Mouse (Mus musculus) liver, postnatal 0 days (tissue): Measurements from ENCODE around the gene Tle4. TPM values are rescaled to one million over a fixed set of nuclear protein-coding genes. Genes with fewer than 3 reads are reported as not detected.

ENCODE experiments used
- ATAC-seq: fragments of 200-750 bp; cut with Nextera tagmentation; 2 replicates; pipeline ENCODE4 v1.8.0; 2017; ENCODE audit warnings: mild to moderate bottlenecking, moderate library complexity
- DNase-seq: peaks from one replicate; pipeline ENCODE4 v3.0.0-alpha.2; 2016
- H3K27ac ChIP-seq: fragments of 300-500 bp; sonication (generic); 2 replicates; pipeline ENCODE4 v1.5.1; 2014; ENCODE audit warnings: antibody characterized with exemption, moderate library complexity, mild to moderate bottlenecking, low read depth
- H3K27me3 ChIP-seq: fragments of 300-500 bp; sonication (generic); 2 replicates; pipeline ENCODE4 v1.6.1; 2014; ENCODE audit warnings: low read length, control low read depth, mixed read lengths; ENCODE audit not compliant: insufficient read depth
- H3K36me3 ChIP-seq: fragments of 300-500 bp; sonication (generic); replicated peaks from 2 replicates; pipeline ENCODE4 v1.6.1; 2014; ENCODE audit warnings: mild to moderate bottlenecking, control low read depth, low read length, moderate library complexity, mixed read lengths; ENCODE audit not compliant: insufficient read depth
- H3K4me1 ChIP-seq: fragments of 300-500 bp; sonication (generic); 2 replicates; pipeline ENCODE4 v1.6.1; 2014; ENCODE audit warnings: antibody characterized with exemption, mild to moderate bottlenecking, control low read depth; ENCODE audit not compliant: insufficient read depth
- H3K4me2 ChIP-seq: fragments of 300-500 bp; sonication (generic); 2 replicates; pipeline ENCODE4 v1.6.1; 2014; ENCODE audit warnings: low read depth, mild to moderate bottlenecking, low read length, moderate library complexity, mixed read lengths
- H3K4me3 ChIP-seq: fragments of 300-500 bp; sonication (generic); 2 replicates; pipeline ENCODE4 v1.5.1; 2014; ENCODE audit warnings: low read depth, low read length
- H3K9ac ChIP-seq: fragments of 300-500 bp; sonication (generic); replicated peaks from 2 replicates; pipeline ENCODE4 v1.6.1; 2014; ENCODE audit warnings: mild to moderate bottlenecking, moderate library complexity
- H3K9me3 ChIP-seq: fragments of 300-500 bp; sonication (generic); 2 replicates; pipeline ENCODE4 v1.6.1; 2016; ENCODE audit warnings: mild to moderate bottlenecking, control low read depth, low read length, mixed read lengths
- CTCF ChIP-seq: sonication (generic); IDR thresholded peaks from 2 replicates; pipeline ENCODE4 v1.5.1; 2016; ENCODE audit warnings: antibody characterized with exemption, low read depth
- EP300 ChIP-seq: IDR thresholded peaks from 2 replicates; pipeline ENCODE4 v1.6.1; 2016; ENCODE audit warnings: antibody characterized with exemption, low read depth, mild to moderate bottlenecking
- WGBS: fragments of 180-500 bp; shearing (Covaris S2); extraction: QIAGEN DNeasy Blood & Tissue Kit; methylation state at CpG from one replicate; pipeline ENCODE4 v1.1.7; 2014; ENCODE audit not compliant: insufficient replicate concordance; 5-methylcytosine and 5-hydroxymethylcytosine counted together
- polyA plus RNA-seq: library from polyadenylated mRNA; unstranded; fragments of >200 nt; fragmentation: Nextera tagmentation; extraction: Ambion mirVana; gene quantifications from 2 replicates; pipeline ENCODE4 v1.2.1, GENCODE M21; 2015

The Tle4 gene
- polyA plus RNA-seq, 1 experiment from 2014 or later, result 3.1 TPM

- no peak for TF ChIP-seq CTCF
- no peak for TF ChIP-seq EP300
- ATAC-seq, result no peak
- H3K4me1 ChIP-seq, result no peaks in the 10 kb centered on the region
Measured at GRCm38 (mm10) chr19:14565424-14566069, 32.3 kb downstream of the Tle4 start.

GRCm38 (mm10) chr19:14563273-14563959 is 34.4 kb downstream of the Tle4 start:
- H3K4me3 ChIP-seq, result no peak overlapping the region
- no peaks in the 10 kb centered on the region for H3K36me3 ChIP-seq
- ATAC-seq (no peak), DNase-seq (no peak)
- no peaks in the 10 kb centered on the region for H3K4me1 ChIP-seq
- no peak for TF ChIP-seq CTCF
- no peak for TF ChIP-seq EP300
- H3K27me3 ChIP-seq, result no peaks in the 10 kb centered on the region
- H3K9me3 ChIP-seq, result no peaks in the 10 kb centered on the region
- no peak overlapping the region for H3K4me2 ChIP-seq
- no peak overlapping the region for H3K9ac ChIP-seq
- WGBS, result 72% methylated on average over 4 of the region's 4 CpGs
- H3K27ac ChIP-seq, result no peak overlapping the region

More at GRCm38 (mm10) chr19:14565424-14566069, 32.3 kb downstream of the Tle4 start:
- H3K36me3 ChIP-seq, result no peaks in the 10 kb centered on the region
- no peak overlapping the region for H3K4me3 ChIP-seq
- H3K27me3 ChIP-seq, result no peaks in the 10 kb centered on the region
- no peak overlapping the region for H3K27ac ChIP-seq
- no peak overlapping the region for H3K4me2 ChIP-seq
- H3K9me3 ChIP-seq, result no peaks in the 10 kb centered on the region
- no peak overlapping the region for H3K9ac ChIP-seq
- 75% methylated on average over 4 of the region's 4 CpGs for WGBS
- no peak for DNase-seq

GRCm38 (mm10) chr19:14547871-14548270 is 50.0 kb downstream of the Tle4 start:
- Histone ChIP-seq H3K4me3 (no peak overlapping the region), H3K9ac (no peak overlapping the region), H3K4me2 (no peak overlapping the region), H3K36me3 (no peaks in the 10 kb centered on the region; the same call in 1 of the 2 replicates), H3K4me1 (0 out of 2 replicates have a peak, but pooled peaks cover 2% of the 10 kb centered on the region), H3K27me3 (no peaks in the 10 kb centered on the region), H3K27ac (no peak overlapping the region), H3K9me3 (no peaks in the 10 kb centered on the region)
- no peak for ATAC-seq
- WGBS, result 78% methylated on average over 3 of the region's 3 CpGs
- TF ChIP-seq EP300, result no peak
- no peak for TF ChIP-seq CTCF
- no peak for DNase-seq

- Histone ChIP-seq H3K4me3 (no peak overlapping the region), H3K4me2 (no peak overlapping the region), H3K9ac (no peak overlapping the region), H3K9me3 (no peaks in the 10 kb centered on the region), H3K4me1 (0 out of 2 replicates have a peak, but pooled peaks cover 2% of the 10 kb centered on the region), H3K27me3 (no peaks in the 10 kb centered on the region), H3K36me3 (no peaks in the 10 kb centered on the region; the same call in 1 of the 2 replicates), H3K27ac (no peak overlapping the region)
- 88% methylated on average over 8 of the region's 8 CpGs for WGBS
- DNase-seq (no peak), ATAC-seq (no peak)
- TF ChIP-seq CTCF (no peak), EP300 (no peak)
Measured at GRCm38 (mm10) chr19:14547133-14547842, 50.6 kb downstream of the Tle4 start.

GRCm38 (mm10) chr19:14545485-14545884 is 52.4 kb downstream of the Tle4 start:
- DNase-seq (no peak), ATAC-seq (no peak)
- Histone ChIP-seq H3K9ac (no peak overlapping the region), H3K27me3 (no peaks in the 10 kb centered on the region), H3K4me2 (no peak overlapping the region), H3K27ac (no peak overlapping the region), H3K36me3 (no peaks in the 10 kb centered on the region; the same call in 1 of the 2 replicates), H3K4me3 (no peak overlapping the region), H3K4me1 (0 out of 2 replicates have a peak, but pooled peaks cover 2% of the 10 kb centered on the region), H3K9me3 (no peaks in the 10 kb centered on the region)
- 67% methylated on average over 1 of the region's 1 CpGs for WGBS
- TF ChIP-seq EP300 (no peak), CTCF (no peak)

- no peak for DNase-seq
- no peak for TF ChIP-seq CTCF
- no peak for TF ChIP-seq EP300
- no peak overlapping the region for H3K27ac ChIP-seq
- H3K4me3 ChIP-seq, result no peak overlapping the region
- no peaks in the 10 kb centered on the region for H3K9me3 ChIP-seq
- 60% methylated on average over 1 of the region's 1 CpGs for WGBS
- H3K9ac ChIP-seq, result no peak overlapping the region
- H3K4me1 ChIP-seq, result 0 out of 2 replicates have a peak, but pooled peaks cover 2% of the 10 kb centered on the region
- no peak overlapping the region for H3K4me2 ChIP-seq
- H3K36me3 ChIP-seq, result no peaks in the 10 kb centered on the region; the same call in 1 of the 2 replicates
- no peaks in the 10 kb centered on the region for H3K27me3 ChIP-seq
- no peak for ATAC-seq
Measured at GRCm38 (mm10) chr19:14543305-14543704, 54.5 kb downstream of the Tle4 start.
